Mouse (Mus musculus) lung, embryonic 14.5 days (tissue): Measurements from ENCODE around the gene Ubald1. TPM values are rescaled to one million over a fixed set of nuclear protein-coding genes. Genes with fewer than 3 reads are reported as not detected.

Experiments
- ATAC-seq: fragments of 200-750 bp; cut with Nextera tagmentation; 2 replicates; pipeline ENCODE4 v1.8.0; 2017; ENCODE audit warnings: mild to moderate bottlenecking, moderate TSS enrichment, moderate library complexity; ENCODE audit not compliant: insufficient read depth
- DNase-seq: peaks from one replicate; pipeline ENCODE4 v3.0.0-alpha.2; 2015
- H3K27ac ChIP-seq: fragments of 300-500 bp; sonication (generic); 2 replicates; pipeline ENCODE4 v1.5.1; 2014; ENCODE audit warnings: low read depth, mild to moderate bottlenecking, moderate library complexity
- H3K27me3 ChIP-seq: fragments of 300-500 bp; sonication (generic); 2 replicates; pipeline ENCODE4 v1.6.1; 2014; ENCODE audit warnings: low read length, control low read depth; ENCODE audit not compliant: insufficient read depth
- H3K36me3 ChIP-seq: fragments of 300-500 bp; sonication (generic); 2 replicates; pipeline ENCODE4 v1.6.1; 2014; ENCODE audit warnings: control low read depth; ENCODE audit not compliant: insufficient read depth
- H3K4me1 ChIP-seq: fragments of 300-500 bp; sonication (generic); 2 replicates; pipeline ENCODE4 v1.6.1; 2014; ENCODE audit warnings: antibody characterized with exemption, control low read depth; ENCODE audit not compliant: insufficient read depth
- H3K4me2 ChIP-seq: fragments of 300-500 bp; sonication (generic); 2 replicates; pipeline ENCODE4 v1.6.1; 2014; ENCODE audit warnings: mild to moderate bottlenecking
- H3K4me3 ChIP-seq: fragments of 300-500 bp; sonication (generic); 2 replicates; pipeline ENCODE4 v1.5.1; 2014; ENCODE audit warnings: low read depth, low read length
- H3K9ac ChIP-seq: fragments of 300-500 bp; sonication (generic); 2 replicates; pipeline ENCODE4 v1.6.1; 2014
- H3K9me3 ChIP-seq: fragments of 300-500 bp; sonication (generic); 2 replicates; pipeline ENCODE4 v1.6.1; 2016; ENCODE audit warnings: low read depth, low read length, control low read depth
- CTCF ChIP-seq: IDR thresholded peaks from 2 replicates; pipeline ENCODE4 v1.5.1; 2016; ENCODE audit warnings: antibody characterized with exemption, low read depth
- WGBS: fragments of 180-500 bp; shearing (Covaris S2); extraction: QIAGEN DNeasy Blood & Tissue Kit; methylation state at CpG from one replicate; pipeline ENCODE4 v1.1.7; 2014; 5-methylcytosine and 5-hydroxymethylcytosine counted together
- polyA plus RNA-seq: library from polyadenylated mRNA; unstranded; fragments of >200 nt; fragmentation: Nextera tagmentation; extraction: Ambion mirVana; gene quantifications from 2 replicates; pipeline ENCODE4 v1.2.1, GENCODE M21; 2014

The Ubald1 gene
- 38.7 and 39.3 TPM in 2 replicates for polyA plus RNA-seq

GRCm38 (mm10) chr16:4880136-4880825, at the start of gene Ubald1:
TSS of gene Ubald1 (minus strand) at chr16:4880315.
- no peaks in the 10 kb centered on the region for H3K9me3 ChIP-seq
- H3K27me3 ChIP-seq: no peaks in the 10 kb centered on the region
- H3K4me3 ChIP-seq: peak within 1 kb of the TSS; percentile 80
- peak within 1 kb of the TSS; percentile 95 for H3K4me2 ChIP-seq
- under 1% methylated on average over 48 of the region's 48 CpGs for WGBS
- peak; percentile 99 for DNase-seq
- peak; percentile 80 for ATAC-seq
- peak within 1 kb of the TSS; percentile 100 for H3K27ac ChIP-seq
- TF ChIP-seq CTCF: no peak
- peaks cover 12% of the 10 kb centered on the region; the same call in 1 of the 2 replicates for H3K36me3 ChIP-seq
- H3K4me1 ChIP-seq: peaks cover 19% of the 10 kb centered on the region
- H3K9ac ChIP-seq: peak within 1 kb of the TSS; percentile 91

DNA sequence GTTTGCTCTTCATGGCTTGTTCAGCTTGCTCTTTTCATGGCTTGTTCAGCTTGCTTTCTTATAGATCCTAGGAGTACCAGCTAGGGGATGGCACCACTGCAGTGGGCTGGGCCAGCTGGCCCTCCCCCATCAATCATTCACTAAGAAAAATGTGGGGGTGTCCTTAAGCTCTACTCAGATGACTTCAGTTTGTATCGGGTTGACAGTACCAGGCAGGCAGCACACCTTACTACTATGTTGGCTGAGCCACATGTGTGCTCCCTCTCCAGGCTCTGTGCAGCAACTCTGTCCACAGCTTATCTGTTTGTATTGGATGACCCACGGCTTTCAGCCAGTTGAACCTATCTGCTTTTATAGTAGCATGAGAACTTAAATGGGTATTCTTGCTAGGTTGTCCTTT, 48.4 kb upstream of the Ubald1 start:
- Histone ChIP-seq H3K9ac (no peak overlapping the region), H3K27me3 (no peaks in the 10 kb centered on the region), H3K9me3 (no peaks in the 10 kb centered on the region), H3K36me3 (peaks cover 99% of the 10 kb centered on the region), H3K27ac (no peak overlapping the region), H3K4me3 (no peak overlapping the region), H3K4me2 (no peak overlapping the region), H3K4me1 (no peaks in the 10 kb centered on the region)
- WGBS: 75% methylated on average over 2 of the region's 2 CpGs
- DNase-seq: no peak
- ATAC-seq: no peak
- no peak for TF ChIP-seq CTCF

DNA sequence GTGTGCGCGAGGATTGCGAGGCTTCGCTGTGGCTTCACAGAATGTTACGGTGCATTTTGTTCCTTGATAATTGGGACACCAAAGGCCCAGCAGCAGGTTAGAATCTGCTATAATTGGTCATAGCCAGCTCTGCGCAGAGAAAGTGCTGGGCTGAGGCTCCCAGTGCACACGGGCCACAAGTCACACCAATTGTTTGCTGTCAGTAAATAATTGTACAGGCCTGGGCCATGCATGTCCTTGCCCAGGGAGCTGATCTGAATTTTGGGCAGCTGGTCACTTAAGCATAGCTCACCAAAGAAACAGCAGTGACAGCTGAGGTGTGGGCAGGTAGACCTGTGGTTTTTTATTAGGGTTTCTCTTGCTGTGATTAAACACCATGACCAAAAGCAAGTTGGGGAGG, 47.9 kb upstream of the Ubald1 start:
- TF ChIP-seq CTCF: no peak
- Histone ChIP-seq H3K4me1 (no peaks in the 10 kb centered on the region), H3K4me2 (no peak overlapping the region), H3K36me3 (peaks cover 99% of the 10 kb centered on the region), H3K4me3 (no peak overlapping the region), H3K27me3 (no peaks in the 10 kb centered on the region), H3K9me3 (no peaks in the 10 kb centered on the region), H3K27ac (no peak overlapping the region), H3K9ac (no peak overlapping the region)
- WGBS: 87% methylated on average over 7 of the region's 7 CpGs
- DNase-seq (no peak), ATAC-seq (no peak)

DNA sequence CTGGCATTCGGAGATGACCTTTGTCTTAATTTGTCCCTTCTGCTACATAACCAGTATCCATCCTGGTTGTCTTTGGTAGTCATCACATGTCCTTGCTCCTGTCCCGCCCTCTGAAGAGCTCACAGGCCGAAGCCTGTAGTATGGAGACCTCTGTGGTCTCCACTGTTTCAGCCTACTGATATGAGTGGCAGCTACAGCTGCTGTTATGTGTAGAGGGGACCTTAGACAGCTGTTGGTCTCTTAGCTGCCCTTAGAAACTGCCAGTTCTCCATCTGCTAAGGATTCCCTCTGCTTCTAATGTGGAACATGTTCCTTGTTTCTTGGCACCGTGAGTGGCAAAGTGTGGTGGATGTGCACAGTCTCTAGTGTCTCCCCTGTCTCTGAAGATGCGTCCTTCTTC, 43.9 kb upstream of the Ubald1 start:
- no peak overlapping the region for H3K27ac ChIP-seq
- 88% methylated on average over 5 of the region's 5 CpGs for WGBS
- no peak overlapping the region for H3K9ac ChIP-seq
- no peak for DNase-seq
- ATAC-seq: no peak
- H3K4me1 ChIP-seq: no peaks in the 10 kb centered on the region
- no peak overlapping the region for H3K4me3 ChIP-seq
- H3K36me3 ChIP-seq: peaks cover 82% of the 10 kb centered on the region
- H3K4me2 ChIP-seq: no peak overlapping the region
- no peaks in the 10 kb centered on the region for H3K27me3 ChIP-seq
- no peak for TF ChIP-seq CTCF
- no peaks in the 10 kb centered on the region for H3K9me3 ChIP-seq

DNA sequence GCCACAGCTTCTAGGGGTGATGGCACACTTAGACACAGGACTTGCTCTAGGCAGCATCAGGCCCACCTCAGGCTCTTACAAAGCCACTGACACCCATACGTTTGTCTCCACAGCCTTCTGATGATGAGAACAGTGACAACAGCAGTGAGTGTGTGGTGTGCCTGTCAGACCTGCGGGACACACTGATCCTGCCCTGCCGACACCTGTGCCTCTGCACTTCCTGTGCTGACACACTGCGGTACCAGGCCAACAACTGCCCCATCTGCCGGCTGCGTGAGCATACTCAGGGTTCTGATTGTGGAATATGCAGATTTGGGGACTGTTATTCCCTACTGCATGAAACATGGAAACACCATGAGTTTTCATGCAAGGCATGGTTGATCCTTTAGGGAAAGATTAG, 42.4 kb upstream of the Ubald1 start:
- H3K9ac ChIP-seq: no peak overlapping the region
- no peak for DNase-seq
- H3K27ac ChIP-seq: no peak overlapping the region
- WGBS: 86% methylated on average over 6 of the region's 6 CpGs
- H3K9me3 ChIP-seq: no peaks in the 10 kb centered on the region
- H3K4me3 ChIP-seq: no peak overlapping the region
- ATAC-seq: no peak
- H3K27me3 ChIP-seq: no peaks in the 10 kb centered on the region
- H3K4me2 ChIP-seq: no peak overlapping the region
- H3K4me1 ChIP-seq: no peaks in the 10 kb centered on the region
- TF ChIP-seq CTCF: no peak
- H3K36me3 ChIP-seq: peaks cover 75% of the 10 kb centered on the region

- no peak overlapping the region for H3K27ac ChIP-seq
- DNase-seq (peak; percentile 14), ATAC-seq (no peak)
- H3K4me2 ChIP-seq: no peak overlapping the region
- WGBS: 67% methylated on average over 4 of the region's 4 CpGs
- no peak for TF ChIP-seq CTCF
- no peak overlapping the region for H3K4me3 ChIP-seq
- H3K36me3 ChIP-seq: peaks cover 74% of the 10 kb centered on the region
- H3K4me1 ChIP-seq: no peaks in the 10 kb centered on the region
- H3K9me3 ChIP-seq: no peaks in the 10 kb centered on the region
- no peaks in the 10 kb centered on the region for H3K27me3 ChIP-seq
- no peak overlapping the region for H3K9ac ChIP-seq
Observed at GRCm38 (mm10) chr16:4920556-4920955, 40.4 kb upstream of the Ubald1 start.

DNA sequence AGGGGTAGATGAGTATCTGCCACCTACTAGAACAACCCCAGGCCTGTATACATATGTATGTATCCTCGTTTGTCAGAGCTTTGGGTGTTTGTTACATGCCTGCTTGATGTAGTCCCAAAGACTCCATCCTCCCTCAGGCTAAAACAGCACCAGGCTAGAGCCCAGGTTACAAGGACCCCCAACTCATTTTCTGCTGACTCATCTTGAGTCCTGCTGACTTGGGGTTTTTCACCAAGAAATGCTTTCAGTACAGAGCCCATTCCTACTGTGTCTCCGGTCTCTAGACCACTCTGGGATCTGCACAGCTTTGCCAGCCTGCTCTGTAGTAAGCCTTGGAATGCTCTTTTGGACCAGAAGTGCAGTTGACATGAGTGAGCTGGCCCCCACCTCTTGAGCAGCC, 36.5 kb upstream of the Ubald1 start:
- TF ChIP-seq CTCF: no peak
- H3K9ac ChIP-seq: no peak overlapping the region
- H3K4me3 ChIP-seq: no peak overlapping the region
- H3K36me3 ChIP-seq: peaks cover 72% of the 10 kb centered on the region
- no peak overlapping the region for H3K4me2 ChIP-seq
- ATAC-seq (no peak), DNase-seq (no peak)
- WGBS: 94% methylated on average over 2 of the region's 2 CpGs
- H3K27me3 ChIP-seq: no peaks in the 10 kb centered on the region
- no peaks in the 10 kb centered on the region for H3K9me3 ChIP-seq
- H3K27ac ChIP-seq: no peak overlapping the region
- H3K4me1 ChIP-seq: no peaks in the 10 kb centered on the region; the same call in 1 of the 2 replicates
